Mouse (Mus musculus) myocyte (in vitro differentiated cells): ENCODE measurements around the gene Gm14147. TPM values are rescaled to one million over a fixed set of nuclear protein-coding genes. Genes with fewer than 3 reads are reported as not detected.
"Not testable (repeated sequence)": the region's sequence is repeated elsewhere in the genome, so short reads cannot be mapped to it uniquely, and the experiment has no call there.

Experiments used
- H3K27me3 ChIP-seq: one replicate; pipeline ENCODE4 v1.6.1; 2011; ENCODE audit not compliant: control insufficient read depth, insufficient read depth, insufficient read length
- H3K36me3 ChIP-seq: one replicate; pipeline ENCODE4 v1.6.1; 2011; ENCODE audit not compliant: control insufficient read depth, insufficient read depth
- H3K4me2 ChIP-seq: one replicate; pipeline ENCODE4 v1.6.1; 2011; ENCODE audit warnings: low read depth, control low read depth
- H3K4me3 ChIP-seq: one replicate; pipeline ENCODE4 v1.5.1; 2011; ENCODE audit warnings: mild to moderate bottlenecking, control low read depth, moderate library complexity
- H3K79me2 ChIP-seq: one replicate; pipeline ENCODE4 v1.6.1; 2011; ENCODE audit not compliant: control insufficient read depth, insufficient read depth
- H3ac ChIP-seq: one replicate; pipeline ENCODE4 v1.6.1; 2011; ENCODE audit not compliant: control insufficient read depth, insufficient read length
- CEBPB ChIP-seq: IDR thresholded peaks from 2 replicates; pipeline ENCODE4 v1.6.1; 2011; ENCODE audit warnings: mild to moderate bottlenecking, moderate library complexity; ENCODE audit not compliant: poor library complexity, insufficient read depth, severe bottlenecking
- E2F4 ChIP-seq: IDR thresholded peaks from one replicate; pipeline ENCODE4 v1.6.1; 2011; ENCODE audit warnings: mild to moderate bottlenecking, control low read depth, moderate library complexity; ENCODE audit not compliant: insufficient read depth
- MAX ChIP-seq: IDR thresholded peaks from one replicate; pipeline ENCODE4 v1.6.1; 2011; ENCODE audit warnings: low read depth, mild to moderate bottlenecking, control low read depth
- MYOD1 ChIP-seq, 3 experiments: IDR thresholded peaks; one replicate each; pipeline ENCODE4 v1.6.1; 2011; ENCODE audit warnings: control low read depth in 2 of 3, low read depth in 2 of 3, mild to moderate bottlenecking in 2 of 3, moderate library complexity in 1 of 3; ENCODE audit not compliant: insufficient read length in 2 of 3, control insufficient read depth in 1 of 3
- MYOG ChIP-seq, 3 experiments: IDR thresholded peaks; one replicate each; pipeline ENCODE4 v1.6.1; 2011; ENCODE audit warnings: control low read depth in 2 of 3, low read depth in 2 of 3, mild to moderate bottlenecking in 2 of 3; ENCODE audit not compliant: insufficient read length in 2 of 3, control insufficient read depth in 1 of 3, insufficient read depth in 1 of 3
- POLR2A ChIP-seq: IDR thresholded peaks from one replicate; pipeline ENCODE4 v1.6.1; 2011; ENCODE audit warnings: low read depth, mild to moderate bottlenecking, control low read depth, moderate library complexity; ENCODE audit not compliant: insufficient read length
- POLR2AphosphoS2 ChIP-seq: IDR thresholded peaks from one replicate; pipeline ENCODE4 v1.6.1; 2011; ENCODE audit warnings: low read depth, control low read depth; ENCODE audit not compliant: insufficient read length
- REST ChIP-seq: IDR thresholded peaks from one replicate; pipeline ENCODE4 v1.6.1; 2011; ENCODE audit warnings: mild to moderate bottlenecking, control low read depth, moderate library complexity; ENCODE audit not compliant: insufficient read depth, insufficient read length
- SRF ChIP-seq: IDR thresholded peaks from one replicate; pipeline ENCODE4 v1.6.1; 2011; ENCODE audit warnings: low read depth; ENCODE audit not compliant: control insufficient read depth, insufficient read length
- TCF12 ChIP-seq: IDR thresholded peaks from one replicate; pipeline ENCODE4 v1.6.1; 2011; ENCODE audit warnings: mild to moderate bottlenecking, control low read depth; ENCODE audit not compliant: poor library complexity, insufficient read depth, severe bottlenecking
- TCF3 ChIP-seq: IDR thresholded peaks from one replicate; pipeline ENCODE4 v1.6.1; 2011; ENCODE audit warnings: low read depth, control low read depth; ENCODE audit not compliant: insufficient read length
- USF1 ChIP-seq: IDR thresholded peaks from one replicate; pipeline ENCODE4 v1.6.1; 2011; ENCODE audit warnings: low read depth, mild to moderate bottlenecking, control low read depth, moderate library complexity
- polyA plus RNA-seq: library from polyadenylated mRNA; unstranded; fragments of >200 nt; fragmentation: generic; extraction: Trizol; gene quantifications from one replicate; pipeline ENCODE4 v1.2.1, GENCODE M21; 2012; ENCODE audit warnings: missing spikeins

Gene Gm14147
- not detected for polyA plus RNA-seq

- not testable (repeated sequence) for H3K4me3 ChIP-seq, H3K27me3 ChIP-seq, H3K79me2 ChIP-seq
Measured at GRCm38 (mm10) chr2:151097945-151098344, at the start of gene Gm14147. TSS of gene Gm14147 (plus strand) at chr2:151098245.

GRCm38 (mm10) chr2:151056637-151057036, 41.4 kb upstream of the Gm14147 start:
- TF ChIP-seq MYOG (IDR thresholded peaks at IDR 0.05; ENCODE audit: control insufficient read depth in 1 of 3, insufficient read depth in 1 of 3, insufficient read length in 2 of 3, low read depth in 2 of 3) (no peak), POLR2AphosphoS2 (no peak), TCF12 (no peak), SRF (no peak), USF1 (no peak), POLR2A (no peak), E2F4 (no peak), TCF3 (no peak), CEBPB (no peak), REST (no peak), MAX (no peak), MYOD1 (IDR thresholded peaks at IDR 0.05; ENCODE audit: control insufficient read depth in 1 of 3, insufficient read length in 2 of 3, low read depth in 2 of 3) (no peak)
- Histone ChIP-seq H3K4me3 (no peak overlapping the region), H3K4me2 (no peak overlapping the region), H3ac (no peak overlapping the region), H3K27me3 (no peaks in the 10 kb centered on the region), H3K36me3 (no peaks in the 10 kb centered on the region), H3K79me2 (no peaks in the 10 kb centered on the region)

More at GRCm38 (mm10) chr2:151097945-151098344, at the start of gene Gm14147:
- not testable (repeated sequence) for H3K4me2 ChIP-seq, H3ac ChIP-seq, H3K36me3 ChIP-seq

- H3K36me3 ChIP-seq, H3ac ChIP-seq, H3K27me3 ChIP-seq, H3K4me3 ChIP-seq, H3K4me2 ChIP-seq, H3K79me2 ChIP-seq: not testable (repeated sequence)
Measured at GRCm38 (mm10) chr2:151092250-151092649, 5.8 kb upstream of the Gm14147 start, which contains the start of gene Gm14151. TSS of gene Gm14151 (minus strand) at chr2:151092350.

Other genes starting within 250 kb of the Gm14147 start
- 50.7 TPM for gene Abhd12, start 193.5 kb upstream of the Gm14147 start, polyA plus RNA-seq
- gene Gins1, start 192.8 kb upstream of the Gm14147 start, polyA plus RNA-seq, result 7.5 TPM
- 2.2 TPM for gene Ninl, start 58.9 kb upstream of the Gm14147 start, polyA plus RNA-seq
- 3.8 TPM for gene Nanp, start 58.8 kb upstream of the Gm14147 start, polyA plus RNA-seq
- gene Gm14151, start 5.9 kb upstream of the Gm14147 start, polyA plus RNA-seq, result not detected